Mouse (Mus musculus): ENCODE results near the gene Zfp428. TPM values are rescaled to one million over a fixed set of nuclear protein-coding genes. Genes with fewer than 3 reads are reported as not detected.
A peak's percentile ranks its signal among the peaks of the same experiment; 100 is the strongest.
"Not testable (repeated sequence)": the region's sequence is repeated elsewhere in the genome, so short reads cannot be mapped to it uniquely, and the experiment has no call there.

Zfp428 gene
- polyA plus RNA-seq, 1 experiment from 2014 or later: 38.1 TPM

DNA sequence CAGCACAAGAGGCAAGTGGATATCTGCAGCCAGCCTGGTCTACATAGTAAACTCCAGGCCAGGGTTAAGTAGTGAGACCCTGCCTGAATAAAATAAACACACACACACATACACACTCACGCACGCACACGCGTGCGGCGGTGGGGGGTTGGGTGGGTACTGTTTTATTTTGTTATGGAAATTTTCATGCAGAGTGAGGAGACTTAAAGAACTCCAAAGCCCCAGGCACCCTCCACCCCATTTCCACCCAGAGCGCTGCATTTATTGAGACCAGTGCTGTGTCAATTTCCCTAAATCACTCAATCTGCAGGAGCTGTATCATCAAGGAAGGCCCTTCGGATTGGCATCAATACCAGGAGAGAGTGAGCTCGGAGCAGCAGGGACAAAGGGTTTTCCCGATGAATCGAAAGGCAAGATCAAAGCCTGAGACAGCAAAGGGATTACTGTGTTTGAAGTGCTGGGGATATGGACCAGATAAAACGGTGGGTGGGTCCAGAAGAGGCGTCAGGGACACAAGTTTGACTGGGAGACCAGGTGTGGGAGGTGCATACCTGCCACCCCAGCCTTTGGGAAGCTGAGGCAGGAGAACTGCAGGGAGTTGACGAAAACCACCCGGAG, 1.2 kb upstream of the Zfp428 start:
- H3K27me3 ChIP-seq (replicated peaks): peaks cover 3% of the 10 kb centered on the region
- H3K27ac ChIP-seq: no peak overlapping the region
- H3K9me3 ChIP-seq: no peaks in the 10 kb centered on the region
- no peak overlapping the region for H3K9ac ChIP-seq
- no peaks in the 10 kb centered on the region for H3K36me3 ChIP-seq
- H3K4me2 ChIP-seq: peak overlapping the region; percentile 88
- H3K4me3 ChIP-seq (replicated peaks): no peak overlapping the region
- ATAC-seq (ENCODE audit: insufficient read depth, low FRiP score, low read depth): no peak
- WGBS: 38% methylated on average over 15 of the region's 15 CpGs
- peaks cover 19% of the 10 kb centered on the region for H3K4me1 ChIP-seq

DNA sequence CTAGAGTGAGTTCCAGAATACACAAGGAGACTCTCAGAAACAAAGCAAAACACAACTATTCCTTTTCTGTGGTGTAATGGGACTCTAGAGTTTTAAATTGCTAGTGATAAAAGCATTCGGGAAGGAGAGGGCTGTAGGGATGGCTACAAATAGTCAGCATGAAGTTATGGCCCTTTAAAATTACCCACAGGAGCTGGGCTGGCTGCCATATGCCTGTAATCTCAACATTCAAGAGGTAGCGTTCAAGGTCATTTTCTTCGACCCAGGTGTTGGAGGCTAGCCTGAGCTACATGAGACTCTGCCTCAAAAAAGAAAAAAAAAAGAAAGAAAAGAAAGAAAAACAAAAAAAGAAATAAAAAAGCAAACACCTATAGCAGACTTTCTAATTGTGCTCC, 744 bp upstream of the Zfp428 start:
- peak overlapping the region; percentile 88 for H3K4me2 ChIP-seq
- no peak for ATAC-seq (ENCODE audit: insufficient read depth, low FRiP score, low read depth)
- WGBS: 16% methylated on average over 3 of the region's 3 CpGs
- H3K27ac ChIP-seq: peak overlapping the region; percentile 98
- no peaks in the 10 kb centered on the region for H3K9me3 ChIP-seq
- no peaks in the 10 kb centered on the region; the same call in 1 of the 2 replicates for H3K27me3 ChIP-seq (replicated peaks)
- no peak overlapping the region for H3K9ac ChIP-seq
- H3K4me3 ChIP-seq (replicated peaks): peak overlapping the region; percentile 66
- peaks cover 19% of the 10 kb centered on the region for H3K4me1 ChIP-seq
- H3K36me3 ChIP-seq: no peaks in the 10 kb centered on the region

- Histone ChIP-seq H3K9ac (peak overlapping the region; percentile 89; the same call in 1 of the 2 replicates), H3K9me3 (no peaks in the 10 kb centered on the region), H3K4me1 (peaks cover 19% of the 10 kb centered on the region), H3K27me3 (replicated peaks) (no peaks in the 10 kb centered on the region), H3K36me3 (no peaks in the 10 kb centered on the region), H3K27ac (peak overlapping the region; percentile 98), H3K4me3 (replicated peaks) (peak overlapping the region; percentile 66), H3K4me2 (peak overlapping the region; percentile 88)
- WGBS: 2% methylated on average over 12 of the region's 12 CpGs
- no peak for ATAC-seq (ENCODE audit: insufficient read depth, low FRiP score, low read depth)
Observed at GRCm38 (mm10) chr7:24506476-24506837, 349 bp upstream of the Zfp428 start.

- Histone ChIP-seq H3K9ac (peak overlapping the region; percentile 89), H3K9me3 (no peaks in the 10 kb centered on the region), H3K4me1 (peaks cover 19% of the 10 kb centered on the region), H3K4me3 (replicated peaks) (peak overlapping the region; percentile 66), H3K27me3 (replicated peaks) (no peaks in the 10 kb centered on the region), H3K4me2 (peak overlapping the region; percentile 88), H3K36me3 (no peaks in the 10 kb centered on the region), H3K27ac (peak overlapping the region; percentile 98)
- under 1% methylated on average over 20 of the region's 20 CpGs for WGBS
- ATAC-seq (ENCODE audit: insufficient read depth, low FRiP score, low read depth): no peak
Observed at GRCm38 (mm10) chr7:24507726-24508114, 914 bp downstream of the Zfp428 start.

DNA sequence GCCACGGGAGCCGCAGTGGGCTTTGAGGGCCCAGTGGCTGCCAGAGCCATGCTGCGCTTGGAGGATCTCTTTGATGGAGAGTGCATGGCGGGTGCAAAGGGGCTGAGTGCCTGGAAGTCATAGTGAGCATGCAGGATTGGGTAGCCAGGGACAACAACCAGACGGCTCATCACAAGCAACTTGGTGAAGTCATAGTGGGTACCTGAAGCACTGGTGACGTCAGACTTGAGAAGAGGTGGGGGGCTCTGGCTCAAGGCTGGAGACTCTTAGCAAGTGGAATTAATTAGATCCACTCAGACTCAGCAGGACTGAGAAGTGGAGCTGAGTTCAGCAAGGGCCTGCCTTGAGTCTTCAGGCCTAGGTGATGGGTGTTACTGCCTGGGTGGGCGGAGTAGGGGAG, 5.5 kb downstream of the Zfp428 start, which contains the start of gene AC161166.1:
Gene AC161166.1, minus strand, starts transcription at position 101 of the 400 bp plus-strand sequence.
- Histone ChIP-seq H3K4me1 (0 out of 2 replicates have a peak, but pooled peaks cover 2% of the 10 kb centered on the region), H3K9ac (no peak within 1 kb of the TSS), H3K4me2 (no peak within 1 kb of the TSS), H3K9me3 (no peaks in the 10 kb centered on the region), H3K27ac (no peak within 1 kb of the TSS), H3K27me3 (replicated peaks) (no peaks in the 10 kb centered on the region), H3K4me3 (replicated peaks) (no peak within 1 kb of the TSS), H3K36me3 (peaks cover 3% of the 10 kb centered on the region; the same call in 1 of the 2 replicates)
- 93% methylated on average over 7 of the region's 7 CpGs for WGBS
- ATAC-seq (ENCODE audit: insufficient read depth, low FRiP score, low read depth): no peak

GRCm38 (mm10) chr7:24516319-24516718, 9.5 kb downstream of the Zfp428 start:
- not testable (repeated sequence) for H3K4me2 ChIP-seq; H3K9ac ChIP-seq; H3K27ac ChIP-seq; H3K4me3 ChIP-seq (replicated peaks); H3K9me3 ChIP-seq; H3K4me1 ChIP-seq; H3K36me3 ChIP-seq; ATAC-seq (ENCODE audit: insufficient read depth, low FRiP score, low read depth); H3K27me3 ChIP-seq (replicated peaks)
- 74% methylated on average over 8 of the region's 8 CpGs for WGBS

- Histone ChIP-seq H3K36me3 (peaks cover 3% of the 10 kb centered on the region; the same call in 1 of the 2 replicates), H3K27me3 (replicated peaks) (no peaks in the 10 kb centered on the region), H3K9ac (no peak overlapping the region), H3K4me2 (no peak overlapping the region), H3K4me1 (no peaks in the 10 kb centered on the region), H3K4me3 (replicated peaks) (no peak overlapping the region), H3K27ac (no peak overlapping the region), H3K9me3 (no peaks in the 10 kb centered on the region)
- no peak for ATAC-seq (ENCODE audit: insufficient read depth, low FRiP score, low read depth)
- WGBS: 43% methylated on average over 5 of the region's 5 CpGs
Observed at GRCm38 (mm10) chr7:24517077-24517476, 10.3 kb downstream of the Zfp428 start.

DNA sequence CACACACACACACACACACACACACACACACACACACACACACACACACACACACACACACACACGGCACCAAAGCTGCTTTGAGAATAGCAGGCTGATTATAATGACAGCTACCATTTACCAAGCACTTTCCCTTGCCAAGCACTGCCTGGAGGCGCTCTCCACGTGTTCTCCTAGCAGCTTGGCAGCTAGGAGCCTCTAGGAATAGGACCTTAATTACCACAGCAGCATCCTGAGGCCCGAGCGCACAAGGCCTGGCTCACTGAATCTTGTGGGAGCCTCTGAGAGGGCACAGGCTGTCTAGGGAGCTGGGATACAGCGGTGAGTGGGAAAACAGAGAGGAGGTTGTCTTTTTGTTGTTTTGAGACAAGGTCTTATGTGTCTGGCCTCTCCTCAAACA, 10.8 kb downstream of the Zfp428 start:
- Histone ChIP-seq H3K36me3 (peaks cover 3% of the 10 kb centered on the region; the same call in 1 of the 2 replicates), H3K4me1 (no peaks in the 10 kb centered on the region), H3K27ac (no peak overlapping the region), H3K9ac (no peak overlapping the region), H3K27me3 (replicated peaks) (no peaks in the 10 kb centered on the region), H3K4me2 (no peak overlapping the region), H3K9me3 (no peaks in the 10 kb centered on the region), H3K4me3 (replicated peaks) (no peak overlapping the region)
- ATAC-seq (ENCODE audit: insufficient read depth, low FRiP score, low read depth): no peak
- WGBS: 63% methylated on average over 6 of the region's 6 CpGs

GRCm38 (mm10) chr7:24519130-24519529, 12.3 kb downstream of the Zfp428 start:
- Histone ChIP-seq H3K9ac (no peak overlapping the region), H3K9me3 (no peaks in the 10 kb centered on the region), H3K36me3 (peaks cover 3% of the 10 kb centered on the region; the same call in 1 of the 2 replicates), H3K4me3 (replicated peaks) (no peak overlapping the region), H3K4me1 (no peaks in the 10 kb centered on the region), H3K4me2 (no peak overlapping the region), H3K27me3 (replicated peaks) (no peaks in the 10 kb centered on the region), H3K27ac (no peak overlapping the region)
- 61% methylated on average over 3 of the region's 3 CpGs for WGBS
- ATAC-seq (ENCODE audit: insufficient read depth, low FRiP score, low read depth): no peak

DNA sequence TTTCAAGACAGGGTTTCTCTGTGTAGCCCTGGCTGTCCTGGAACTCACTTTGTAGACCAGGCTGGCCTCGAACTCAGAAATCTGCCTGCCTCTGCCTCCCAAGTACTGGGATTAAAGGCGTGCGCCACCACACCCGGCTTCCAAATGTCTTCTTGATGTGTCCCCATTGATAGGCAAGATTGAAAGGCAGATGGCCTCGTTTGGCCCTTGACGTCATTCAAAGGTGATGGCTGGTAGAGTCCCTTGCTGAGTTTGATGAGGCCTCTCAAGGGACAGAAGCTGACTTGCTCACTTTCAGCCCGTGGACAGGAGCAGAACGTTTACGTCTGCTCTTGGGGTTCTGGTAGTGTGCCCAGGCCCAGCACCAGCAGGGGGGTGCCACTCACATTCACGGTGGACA, 13.2 kb downstream of the Zfp428 start:
- WGBS: 90% methylated on average over 10 of the region's 10 CpGs

DNA sequence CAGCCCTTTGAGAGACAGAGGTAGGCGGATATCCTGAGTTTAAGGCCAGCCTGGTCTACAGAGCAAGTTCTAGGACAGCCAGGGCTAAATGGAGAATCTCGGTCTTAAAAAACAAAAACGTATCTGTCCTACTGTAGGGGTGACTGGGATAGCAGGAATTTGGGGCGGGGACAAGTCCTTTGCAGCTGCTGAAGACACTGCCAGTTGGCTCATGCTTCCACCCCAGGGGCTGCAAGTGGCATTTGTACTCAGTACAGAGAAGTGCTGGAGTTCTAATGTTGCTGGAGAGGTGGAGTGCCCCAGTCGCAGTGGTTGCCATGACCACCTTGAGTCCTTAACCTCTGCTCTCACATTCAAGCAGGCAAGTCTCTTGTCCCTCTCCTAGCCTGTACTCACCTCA, 16.0 kb downstream of the Zfp428 start:
- Histone ChIP-seq H3K27me3 (replicated peaks) (no peaks in the 10 kb centered on the region), H3K9ac (no peak overlapping the region), H3K9me3 (no peaks in the 10 kb centered on the region), H3K4me1 (no peaks in the 10 kb centered on the region), H3K4me3 (replicated peaks) (no peak overlapping the region), H3K4me2 (no peak overlapping the region), H3K36me3 (no peaks in the 10 kb centered on the region), H3K27ac (no peak overlapping the region)
- ATAC-seq (ENCODE audit: insufficient read depth, low FRiP score, low read depth): no peak
- WGBS: 57% methylated on average over 5 of the region's 5 CpGs

More for the DNA sequence above, 13.2 kb downstream of the Zfp428 start:
- H3K36me3 ChIP-seq; H3K9me3 ChIP-seq; H3K9ac ChIP-seq; H3K4me1 ChIP-seq; H3K4me3 ChIP-seq (replicated peaks); ATAC-seq (ENCODE audit: insufficient read depth, low FRiP score, low read depth); H3K27ac ChIP-seq; H3K27me3 ChIP-seq (replicated peaks); H3K4me2 ChIP-seq: not testable (repeated sequence)

DNA sequence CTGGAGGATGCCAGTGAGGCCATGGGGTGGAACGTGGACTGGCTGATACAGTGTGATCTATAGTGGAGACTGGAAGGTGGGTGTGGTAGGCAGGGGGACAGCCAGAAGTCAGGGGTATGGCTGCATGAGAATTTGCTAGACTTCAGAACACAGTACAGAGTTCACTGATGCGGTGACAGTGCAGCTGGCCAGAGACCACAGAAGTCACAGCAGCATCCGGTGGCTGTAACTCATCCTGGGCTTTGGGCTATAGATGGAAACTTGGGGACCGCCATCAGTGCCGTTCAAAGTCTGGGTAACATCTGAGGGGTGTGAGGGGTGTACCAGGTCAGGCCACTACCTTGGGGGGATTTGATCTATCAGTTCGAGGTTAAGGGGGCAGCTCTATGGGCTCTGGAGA, 16.9 kb downstream of the Zfp428 start:
- H3K9ac ChIP-seq: no peak overlapping the region
- H3K36me3 ChIP-seq: no peaks in the 10 kb centered on the region
- 84% methylated on average over 6 of the region's 6 CpGs for WGBS
- H3K27ac ChIP-seq: no peak overlapping the region
- no peaks in the 10 kb centered on the region for H3K4me1 ChIP-seq
- H3K27me3 ChIP-seq (replicated peaks): no peaks in the 10 kb centered on the region
- no peak overlapping the region for H3K4me2 ChIP-seq
- H3K4me3 ChIP-seq (replicated peaks): no peak overlapping the region
- no peaks in the 10 kb centered on the region for H3K9me3 ChIP-seq
- no peak for ATAC-seq (ENCODE audit: insufficient read depth, low FRiP score, low read depth)

- ATAC-seq (ENCODE audit: insufficient read depth, low FRiP score, low read depth): no peak
- Histone ChIP-seq H3K27ac (no peak overlapping the region), H3K4me3 (replicated peaks) (no peak overlapping the region), H3K9ac (no peak overlapping the region), H3K27me3 (replicated peaks) (no peaks in the 10 kb centered on the region), H3K4me1 (peaks cover 7% of the 10 kb centered on the region; the same call in 1 of the 2 replicates), H3K4me2 (no peak overlapping the region), H3K36me3 (no peaks in the 10 kb centered on the region), H3K9me3 (no peaks in the 10 kb centered on the region)
- 82% methylated on average over 6 of the region's 6 CpGs for WGBS
Observed at GRCm38 (mm10) chr7:24524978-24525377, 18.2 kb downstream of the Zfp428 start.
